Mouse (Mus musculus): Measurements from ENCODE around the gene Rbfox1. TPM values are rescaled to one million over a fixed set of nuclear protein-coding genes. Genes with fewer than 3 reads are reported as not detected.

The Rbfox1 gene
- total and polyA plus RNA-seq, 3 experiments = 31.6 to 58.1 (median 52.9) TPM

GRCm38 (mm10) chr16:6284317-6284716, 399.2 kb downstream of the Rbfox1 start:
- no peaks in the 10 kb centered on the region for H3K27me3 ChIP-seq (ENCODE audit: control insufficient read depth, insufficient read depth, low read length)
- intact Hi-C loops (cut with DNase I) = no loop called here
- 60% methylated on average over 4 of the region's 4 CpGs for WGBS
- H3K36me3 ChIP-seq (ENCODE audit: control insufficient read depth, insufficient read depth, low read length) = no peaks in the 10 kb centered on the region
- no peaks in the 10 kb centered on the region for H3K4me1 ChIP-seq (ENCODE audit: control insufficient read depth, insufficient read depth, low read length)
- H3K9ac ChIP-seq (ENCODE audit: low read depth, low read length) = no peak overlapping the region
- no peak overlapping the region for H3K27ac ChIP-seq
- DNase-seq = no peak
- no peak for TF ChIP-seq EP300 (IDR thresholded peaks at IDR 0.05; ENCODE audit: insufficient read depth, low read depth, low read length)
- no peak for TF ChIP-seq POLR2A (IDR thresholded peaks at IDR 0.05; ENCODE audit: insufficient read depth, low read depth, low read length)
- no peak for TF ChIP-seq CTCF (IDR thresholded peaks at IDR 0.05)
- H3K4me3 ChIP-seq = no peak overlapping the region
- H3K79me2 ChIP-seq (replicated peaks; ENCODE audit: control insufficient read depth, insufficient read depth, low read length) = no peaks in the 10 kb centered on the region

GRCm38 (mm10) chr16:6287699-6288098, 402.5 kb downstream of the Rbfox1 start:
- Histone ChIP-seq H3K27ac (no peak overlapping the region), H3K4me1 (ENCODE audit: control insufficient read depth, insufficient read depth, low read length) (no peaks in the 10 kb centered on the region), H3K79me2 (replicated peaks; ENCODE audit: control insufficient read depth, insufficient read depth, low read length) (no peaks in the 10 kb centered on the region), H3K27me3 (ENCODE audit: control insufficient read depth, insufficient read depth, low read length) (no peaks in the 10 kb centered on the region), H3K9ac (ENCODE audit: low read depth, low read length) (no peak overlapping the region), H3K36me3 (ENCODE audit: control insufficient read depth, insufficient read depth, low read length) (no peaks in the 10 kb centered on the region), H3K4me3 (no peak overlapping the region)
- 75% methylated on average over 2 of the region's 2 CpGs for WGBS
- intact Hi-C loops (cut with DNase I) = no loop called here
- TF ChIP-seq CTCF (IDR thresholded peaks at IDR 0.05) (no peak), EP300 (IDR thresholded peaks at IDR 0.05; ENCODE audit: insufficient read depth, low read depth, low read length) (no peak), POLR2A (IDR thresholded peaks at IDR 0.05; ENCODE audit: insufficient read depth, low read depth, low read length) (no peak)
- DNase-seq = no peak

DNA sequence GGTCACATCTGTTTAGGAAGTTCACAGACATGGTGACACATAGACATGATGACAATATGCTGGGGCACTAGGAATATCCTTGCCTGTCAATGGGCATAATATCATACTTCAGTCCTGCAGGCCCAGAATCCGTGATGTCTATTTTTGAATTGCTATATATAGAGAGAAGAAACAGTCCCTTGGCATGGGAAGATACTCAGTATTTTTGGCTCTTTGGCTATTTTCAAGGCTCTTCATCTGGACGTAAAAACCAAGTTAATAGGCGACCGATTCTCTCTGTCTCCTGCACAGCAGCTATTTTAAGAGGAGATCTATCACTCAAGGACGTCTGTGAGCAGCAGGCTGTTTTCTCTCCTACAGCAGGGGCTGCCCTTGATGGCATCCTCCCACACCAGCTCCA, 415.0 kb downstream of the Rbfox1 start:
- Histone ChIP-seq H3K4me1 (ENCODE audit: control insufficient read depth, insufficient read depth, low read length) (no peaks in the 10 kb centered on the region), H3K27me3 (ENCODE audit: control insufficient read depth, insufficient read depth, low read length) (no peaks in the 10 kb centered on the region), H3K79me2 (replicated peaks; ENCODE audit: control insufficient read depth, insufficient read depth, low read length) (no peaks in the 10 kb centered on the region), H3K9ac (ENCODE audit: low read depth, low read length) (no peak overlapping the region), H3K27ac (no peak overlapping the region), H3K4me3 (no peak overlapping the region), H3K36me3 (ENCODE audit: control insufficient read depth, insufficient read depth, low read length) (no peaks in the 10 kb centered on the region)
- no peak for DNase-seq
- 48% methylated on average over 5 of the region's 5 CpGs for WGBS
- TF ChIP-seq POLR2A (IDR thresholded peaks at IDR 0.05; ENCODE audit: insufficient read depth, low read depth, low read length) = no peak
- no peak for TF ChIP-seq EP300 (IDR thresholded peaks at IDR 0.05; ENCODE audit: insufficient read depth, low read depth, low read length)
- TF ChIP-seq CTCF (IDR thresholded peaks at IDR 0.05) = no peak
- intact Hi-C loops (cut with DNase I) = no loop called here

DNA sequence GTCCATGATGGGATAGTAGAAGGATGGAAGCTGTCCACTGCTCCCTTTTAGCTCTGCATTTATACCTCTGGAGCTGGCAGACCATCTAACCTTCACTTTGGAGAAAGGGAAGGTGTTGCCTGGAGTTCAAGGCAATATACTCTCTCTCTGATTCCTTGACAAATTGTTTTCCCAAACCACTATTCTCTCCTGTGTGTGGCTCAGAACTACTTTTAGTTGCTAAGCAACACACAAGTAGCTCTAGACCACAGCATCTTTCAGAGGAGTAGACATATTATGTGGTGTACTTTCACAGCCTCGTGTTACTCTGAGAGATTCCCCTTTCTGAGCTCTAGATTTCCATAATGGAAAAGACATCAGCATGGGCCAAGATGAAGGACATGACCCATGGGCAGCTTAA, 417.9 kb downstream of the Rbfox1 start:
- no peak for DNase-seq
- H3K79me2 ChIP-seq (replicated peaks; ENCODE audit: control insufficient read depth, insufficient read depth, low read length) = no peaks in the 10 kb centered on the region
- H3K4me3 ChIP-seq = no peak overlapping the region
- intact Hi-C loops (cut with DNase I) = no loop called here
- WGBS = 45% methylated on average over 1 of the region's 1 CpGs
- H3K36me3 ChIP-seq (ENCODE audit: control insufficient read depth, insufficient read depth, low read length) = no peaks in the 10 kb centered on the region
- H3K27ac ChIP-seq = no peak overlapping the region
- no peak for TF ChIP-seq POLR2A (IDR thresholded peaks at IDR 0.05; ENCODE audit: insufficient read depth, low read depth, low read length)
- no peak for TF ChIP-seq CTCF (IDR thresholded peaks at IDR 0.05)
- TF ChIP-seq EP300 (IDR thresholded peaks at IDR 0.05; ENCODE audit: insufficient read depth, low read depth, low read length) = no peak
- H3K9ac ChIP-seq (ENCODE audit: low read depth, low read length) = no peak overlapping the region
- no peaks in the 10 kb centered on the region for H3K4me1 ChIP-seq (ENCODE audit: control insufficient read depth, insufficient read depth, low read length)
- no peaks in the 10 kb centered on the region for H3K27me3 ChIP-seq (ENCODE audit: control insufficient read depth, insufficient read depth, low read length)

- H3K9ac ChIP-seq (ENCODE audit: low read depth, low read length) = no peak overlapping the region
- intact Hi-C loops (cut with DNase I) = no loop called here
- H3K4me3 ChIP-seq = no peak overlapping the region
- DNase-seq = no peak
- no peaks in the 10 kb centered on the region for H3K4me1 ChIP-seq (ENCODE audit: control insufficient read depth, insufficient read depth, low read length)
- no peaks in the 10 kb centered on the region for H3K27me3 ChIP-seq (ENCODE audit: control insufficient read depth, insufficient read depth, low read length)
- TF ChIP-seq CTCF (IDR thresholded peaks at IDR 0.05) (no peak), POLR2A (IDR thresholded peaks at IDR 0.05; ENCODE audit: insufficient read depth, low read depth, low read length) (no peak), EP300 (IDR thresholded peaks at IDR 0.05; ENCODE audit: insufficient read depth, low read depth, low read length) (no peak)
- no peak overlapping the region for H3K27ac ChIP-seq
- no peaks in the 10 kb centered on the region for H3K79me2 ChIP-seq (replicated peaks; ENCODE audit: control insufficient read depth, insufficient read depth, low read length)
- H3K36me3 ChIP-seq (ENCODE audit: control insufficient read depth, insufficient read depth, low read length) = no peaks in the 10 kb centered on the region
Observed at GRCm38 (mm10) chr16:6309940-6310339, 424.8 kb downstream of the Rbfox1 start.

DNA sequence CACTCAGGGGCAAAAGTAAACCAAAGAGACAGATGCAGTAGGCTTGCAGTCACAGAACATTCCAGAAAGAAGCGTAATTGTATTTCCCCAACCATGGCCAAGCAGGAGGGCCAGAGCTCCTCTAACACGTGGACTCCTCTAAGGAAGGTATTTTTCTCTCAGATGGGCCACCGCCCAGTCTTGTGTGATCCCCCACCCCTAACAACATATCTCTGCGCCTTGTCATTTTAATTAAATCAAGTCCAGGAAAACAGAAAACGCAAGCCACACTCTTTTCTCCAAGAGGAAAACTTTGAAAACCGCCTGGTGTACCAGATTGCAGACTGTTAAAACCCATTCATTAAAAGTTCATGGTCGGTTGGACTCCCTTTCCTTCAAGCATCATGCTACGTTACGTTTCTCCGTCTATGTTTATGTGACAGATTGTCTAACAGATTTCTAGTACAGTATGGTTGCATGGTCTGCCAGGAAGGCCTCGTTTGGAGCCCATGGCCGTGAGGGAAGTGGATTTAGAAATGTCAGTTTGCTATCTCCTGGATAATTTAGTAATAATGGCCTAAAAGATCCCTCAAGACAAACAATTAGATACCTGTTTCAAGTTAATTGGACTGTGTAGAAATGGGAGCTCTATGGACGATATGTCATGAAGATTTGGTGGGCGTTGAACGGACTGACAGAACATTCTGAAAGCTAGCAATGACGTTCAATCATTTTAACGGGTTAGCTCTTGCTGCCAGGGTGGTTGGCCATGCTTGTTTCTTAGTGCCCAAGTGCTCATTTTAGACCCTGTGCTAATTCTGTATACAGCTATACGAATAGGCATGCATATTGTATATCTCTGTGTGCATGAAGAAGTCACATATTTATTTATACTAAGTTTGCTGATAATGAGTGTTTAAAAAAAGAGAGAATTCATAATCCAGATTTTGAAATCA, 425.9 kb downstream of the Rbfox1 start:
- Histone ChIP-seq H3K27me3 (ENCODE audit: control insufficient read depth, insufficient read depth, low read length) (no peaks in the 10 kb centered on the region), H3K79me2 (replicated peaks; ENCODE audit: control insufficient read depth, insufficient read depth, low read length) (no peaks in the 10 kb centered on the region), H3K4me3 (no peak overlapping the region), H3K27ac (no peak overlapping the region), H3K4me1 (ENCODE audit: control insufficient read depth, insufficient read depth, low read length) (no peaks in the 10 kb centered on the region), H3K9ac (ENCODE audit: low read depth, low read length) (no peak overlapping the region), H3K36me3 (ENCODE audit: control insufficient read depth, insufficient read depth, low read length) (no peaks in the 10 kb centered on the region)
- no peak for DNase-seq
- TF ChIP-seq EP300 (IDR thresholded peaks at IDR 0.05; ENCODE audit: insufficient read depth, low read depth, low read length) = no peak
- TF ChIP-seq CTCF (IDR thresholded peaks at IDR 0.05) = no peak
- intact Hi-C loops (cut with DNase I) = no loop called here
- WGBS = 84% methylated on average over 18 of the region's 18 CpGs
